Mouse (Mus musculus) liver, adult 2 months (tissue): ENCODE measurements around the gene Zscan10.

Experiments used
- CTCF ChIP-seq: fragments of 200-500 bp; IDR thresholded peaks from 2 replicates; pipeline ENCODE4 v1.5.1; 2011; ENCODE audit warnings: low read depth, low read length, control low read depth
- POLR2A ChIP-seq: fragments of 200-500 bp; IDR thresholded peaks from 2 replicates; pipeline ENCODE4 v1.6.1; 2011; ENCODE audit warnings: low read length, control low read depth; ENCODE audit not compliant: insufficient read depth; ENCODE audit errors: extremely low read depth

DNA sequence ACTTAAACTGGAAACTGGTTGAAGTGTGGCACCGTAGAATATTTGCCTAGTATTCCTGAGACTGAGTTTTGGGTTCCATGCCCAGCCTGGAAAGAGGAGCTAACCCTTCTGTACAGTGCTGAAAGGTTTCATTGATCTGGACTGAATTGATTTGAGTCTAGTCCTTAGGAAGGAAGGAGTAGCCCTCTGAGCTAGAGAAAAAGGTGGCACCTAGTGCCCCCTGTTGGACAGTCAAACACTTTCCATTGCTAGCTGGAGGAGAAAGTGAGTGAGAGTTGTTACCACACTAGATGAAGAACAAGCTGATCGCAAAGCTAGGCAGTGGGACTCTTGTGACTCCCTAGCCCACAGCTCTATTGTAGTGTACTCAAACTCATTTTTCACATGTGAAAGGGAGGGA lies 2.9 kb downstream of the Zscan10 start:
- TF ChIP-seq CTCF (peak; percentile 37; the same call in 1 of the 2 replicates), POLR2A (no peak)
